Mouse (Mus musculus): ENCODE data around the gene Nectin3. TPM values are rescaled to one million over a fixed set of nuclear protein-coding genes. Genes with fewer than 3 reads are reported as not detected.
"Not testable (repeated sequence)": the region's sequence is repeated elsewhere in the genome, so short reads cannot be mapped to it uniquely, and the experiment has no call there.

The Nectin3 gene
- total RNA-seq, 1 experiment from 2014 or later: 2.9 TPM

DNA sequence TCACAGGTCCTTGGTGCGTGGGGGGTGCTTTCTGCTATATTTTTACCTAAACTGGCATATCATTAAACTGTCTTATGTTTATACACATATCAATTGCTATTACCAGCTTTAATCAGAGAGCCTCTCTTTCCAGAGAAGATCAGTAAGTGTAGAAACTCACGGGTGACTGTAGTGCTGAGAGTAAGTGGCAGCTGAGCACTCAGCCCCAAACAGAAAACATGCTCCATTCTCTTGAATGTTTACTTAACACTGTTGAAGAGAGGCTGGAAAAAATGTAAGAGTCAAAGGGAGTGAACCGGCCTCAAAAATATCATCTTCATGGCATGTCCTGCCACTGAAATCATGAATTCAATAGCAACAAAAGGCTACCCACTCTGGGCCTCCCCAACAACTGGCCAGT lies 21.0 kb downstream of the Nectin3 start:
- ATAC-seq (replicated peaks in 1 of 2; ENCODE audit: insufficient read depth in 1 of 2, low FRiP score in 2 of 2, low TSS enrichment in 1 of 2, low read depth in 1 of 2, poor library complexity in 2 of 2, severe bottlenecking in 2 of 2): no peak

GRCm38 (mm10) chr16:46451421-46451820 lies 46.9 kb downstream of the Nectin3 start:
- ATAC-seq (replicated peaks in 1 of 2; ENCODE audit: insufficient read depth in 1 of 2, low FRiP score in 2 of 2, low TSS enrichment in 1 of 2, low read depth in 1 of 2, poor library complexity in 2 of 2, severe bottlenecking in 2 of 2): no peak

GRCm38 (mm10) chr16:46449013-46449412 lies 49.3 kb downstream of the Nectin3 start:
- ATAC-seq (replicated peaks in 1 of 2; ENCODE audit: insufficient read depth in 1 of 2, low FRiP score in 2 of 2, low TSS enrichment in 1 of 2, low read depth in 1 of 2, poor library complexity in 2 of 2, severe bottlenecking in 2 of 2): no peak

- no peak for ATAC-seq (replicated peaks in 1 of 2; ENCODE audit: insufficient read depth in 1 of 2, low FRiP score in 2 of 2, low TSS enrichment in 1 of 2, low read depth in 1 of 2, poor library complexity in 2 of 2, severe bottlenecking in 2 of 2)
Observed at GRCm38 (mm10) chr16:46431317-46431716, 67.0 kb downstream of the Nectin3 start.

- no peak for ATAC-seq (replicated peaks in 1 of 2; ENCODE audit: insufficient read depth in 1 of 2, low FRiP score in 2 of 2, low TSS enrichment in 1 of 2, low read depth in 1 of 2, poor library complexity in 2 of 2, severe bottlenecking in 2 of 2)
Observed at GRCm38 (mm10) chr16:46416177-46416576, 82.1 kb downstream of the Nectin3 start.

DNA sequence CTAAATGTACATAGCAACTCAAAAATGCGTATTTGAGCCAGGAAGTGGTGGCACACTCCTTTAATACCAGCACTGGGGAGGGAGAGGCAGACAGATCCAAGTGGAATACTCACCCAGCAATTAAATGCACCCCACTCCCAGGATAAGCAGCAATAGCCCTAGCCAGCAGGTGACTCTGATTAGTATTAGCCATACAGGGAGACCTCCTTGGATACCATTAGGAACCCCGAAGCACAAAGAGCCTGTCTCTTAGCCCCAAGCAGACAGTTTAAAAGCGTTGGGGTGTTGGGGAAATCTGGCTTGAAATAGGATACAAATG lies 87.6 kb downstream of the Nectin3 start:
- no peak for ATAC-seq (replicated peaks in 1 of 2; ENCODE audit: insufficient read depth in 1 of 2, low FRiP score in 2 of 2, low TSS enrichment in 1 of 2, low read depth in 1 of 2, poor library complexity in 2 of 2, severe bottlenecking in 2 of 2)

- no peak for ATAC-seq (replicated peaks in 1 of 2; ENCODE audit: insufficient read depth in 1 of 2, low FRiP score in 2 of 2, low TSS enrichment in 1 of 2, low read depth in 1 of 2, poor library complexity in 2 of 2, severe bottlenecking in 2 of 2)
Observed at GRCm38 (mm10) chr16:46410053-46410738, 88.1 kb downstream of the Nectin3 start.

DNA sequence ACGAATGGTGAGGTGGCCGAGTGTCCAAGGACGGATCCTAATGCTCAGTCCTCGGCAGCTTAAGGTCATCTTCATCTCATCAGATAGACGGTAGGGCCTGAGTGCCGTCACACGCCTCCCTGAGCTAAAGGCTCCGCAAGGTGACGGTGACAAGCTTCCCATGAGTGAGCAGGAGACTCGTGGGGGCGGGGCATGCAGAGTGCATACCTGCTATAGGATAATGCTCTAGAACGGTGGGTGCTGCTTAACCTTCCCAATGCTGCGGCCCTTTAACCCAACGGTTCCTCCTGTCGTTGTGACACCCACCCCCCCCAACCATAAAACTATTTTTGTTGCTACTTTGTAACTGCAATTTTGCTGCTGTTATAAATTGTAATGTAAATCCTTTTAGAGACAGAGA lies 90.3 kb downstream of the Nectin3 start:
- ATAC-seq (replicated peaks in 1 of 2; ENCODE audit: insufficient read depth in 1 of 2, low FRiP score in 2 of 2, low TSS enrichment in 1 of 2, low read depth in 1 of 2, poor library complexity in 2 of 2, severe bottlenecking in 2 of 2): no peak

DNA sequence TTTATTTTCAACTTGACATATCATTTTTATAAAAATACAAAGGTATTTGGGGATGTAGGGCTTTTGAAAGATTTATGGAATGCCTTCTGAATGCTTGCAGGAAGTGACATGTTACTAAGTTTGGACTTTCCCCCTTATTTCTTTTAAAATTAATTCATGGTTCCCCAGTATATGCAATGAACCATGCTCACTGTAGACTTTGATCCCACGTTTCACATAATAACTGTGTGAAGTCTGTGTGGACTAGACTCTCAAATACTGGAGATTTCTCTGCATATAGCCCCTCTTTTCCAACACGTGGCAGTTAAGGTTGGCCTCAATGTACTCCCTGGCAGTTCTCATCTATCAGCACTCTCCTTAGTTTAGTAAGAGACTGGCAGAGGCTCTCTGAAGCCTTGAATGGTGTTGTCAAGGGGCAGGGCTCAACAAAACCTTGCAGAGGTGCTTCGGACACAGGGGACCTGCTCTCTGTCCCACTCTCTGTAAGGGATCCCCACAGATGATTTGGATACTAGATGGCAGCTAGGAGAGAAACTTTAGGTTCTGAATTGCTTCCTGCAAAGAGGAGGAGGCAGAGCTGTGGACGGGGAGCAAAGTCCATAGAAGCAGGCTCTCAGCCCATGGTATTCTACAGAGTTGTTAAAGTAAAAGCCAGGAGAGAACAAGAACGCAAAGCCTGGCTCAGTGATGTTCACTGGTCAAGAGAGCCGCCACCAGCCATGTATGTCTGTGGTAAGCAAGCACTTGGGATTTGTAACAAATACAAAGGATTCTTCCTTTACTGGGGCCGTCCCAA lies 91.3 kb downstream of the Nectin3 start:
- ATAC-seq (replicated peaks in 1 of 2; ENCODE audit: insufficient read depth in 1 of 2, low FRiP score in 2 of 2, low TSS enrichment in 1 of 2, low read depth in 1 of 2, poor library complexity in 2 of 2, severe bottlenecking in 2 of 2): no peak

DNA sequence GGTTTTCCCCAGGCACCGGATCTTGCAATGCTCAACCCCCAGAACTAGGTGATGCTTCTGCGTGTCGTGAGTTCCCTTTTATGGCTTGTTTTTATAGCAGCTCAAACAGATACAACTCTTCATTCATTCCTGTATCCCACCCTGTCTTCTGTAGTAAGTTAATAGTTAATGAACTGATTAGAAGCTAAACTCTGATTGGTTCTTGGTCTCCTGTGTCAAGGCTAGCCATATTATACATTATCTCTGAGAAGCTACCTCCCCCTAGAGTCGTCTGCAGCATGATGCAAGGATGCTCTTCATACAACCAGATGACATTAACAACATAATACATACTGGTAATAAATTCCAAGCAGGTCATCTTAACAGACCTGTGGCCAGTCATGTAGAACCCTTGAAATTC lies 100.4 kb downstream of the Nectin3 start:
- ATAC-seq (replicated peaks in 1 of 2; ENCODE audit: insufficient read depth in 1 of 2, low FRiP score in 2 of 2, low TSS enrichment in 1 of 2, low read depth in 1 of 2, poor library complexity in 2 of 2, severe bottlenecking in 2 of 2): no peak

DNA sequence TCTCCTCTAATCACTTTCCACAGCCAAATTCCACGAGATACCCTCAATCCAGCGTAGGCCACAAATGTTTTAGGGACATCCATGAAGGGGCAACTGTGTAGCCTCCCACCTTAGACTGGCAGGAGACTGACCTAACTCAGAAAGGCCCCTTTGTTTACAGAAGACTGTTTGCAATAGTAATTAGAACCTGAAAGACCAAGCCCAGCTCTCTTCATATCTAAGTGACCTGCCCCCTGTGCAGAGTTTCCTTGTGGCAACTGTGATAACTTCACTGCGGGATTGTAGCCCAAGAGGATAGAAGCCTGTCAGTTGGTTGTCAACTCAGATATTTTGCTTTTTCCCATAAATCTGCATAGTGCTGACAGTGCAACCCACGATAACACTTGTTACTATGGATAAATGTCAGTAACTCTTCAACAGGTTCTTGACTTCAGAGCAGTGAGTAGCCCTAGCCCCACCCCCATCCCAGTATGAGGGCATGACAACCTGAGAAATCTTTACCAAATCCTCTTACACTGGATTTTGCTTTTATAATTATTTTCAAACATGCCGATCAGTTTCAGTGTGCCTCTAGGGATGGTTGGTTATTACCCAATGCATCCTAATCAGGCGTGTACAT lies 108.8 kb downstream of the Nectin3 start:
- no peak for ATAC-seq (replicated peaks in 1 of 2; ENCODE audit: insufficient read depth in 1 of 2, low FRiP score in 2 of 2, low TSS enrichment in 1 of 2, low read depth in 1 of 2, poor library complexity in 2 of 2, severe bottlenecking in 2 of 2)

DNA sequence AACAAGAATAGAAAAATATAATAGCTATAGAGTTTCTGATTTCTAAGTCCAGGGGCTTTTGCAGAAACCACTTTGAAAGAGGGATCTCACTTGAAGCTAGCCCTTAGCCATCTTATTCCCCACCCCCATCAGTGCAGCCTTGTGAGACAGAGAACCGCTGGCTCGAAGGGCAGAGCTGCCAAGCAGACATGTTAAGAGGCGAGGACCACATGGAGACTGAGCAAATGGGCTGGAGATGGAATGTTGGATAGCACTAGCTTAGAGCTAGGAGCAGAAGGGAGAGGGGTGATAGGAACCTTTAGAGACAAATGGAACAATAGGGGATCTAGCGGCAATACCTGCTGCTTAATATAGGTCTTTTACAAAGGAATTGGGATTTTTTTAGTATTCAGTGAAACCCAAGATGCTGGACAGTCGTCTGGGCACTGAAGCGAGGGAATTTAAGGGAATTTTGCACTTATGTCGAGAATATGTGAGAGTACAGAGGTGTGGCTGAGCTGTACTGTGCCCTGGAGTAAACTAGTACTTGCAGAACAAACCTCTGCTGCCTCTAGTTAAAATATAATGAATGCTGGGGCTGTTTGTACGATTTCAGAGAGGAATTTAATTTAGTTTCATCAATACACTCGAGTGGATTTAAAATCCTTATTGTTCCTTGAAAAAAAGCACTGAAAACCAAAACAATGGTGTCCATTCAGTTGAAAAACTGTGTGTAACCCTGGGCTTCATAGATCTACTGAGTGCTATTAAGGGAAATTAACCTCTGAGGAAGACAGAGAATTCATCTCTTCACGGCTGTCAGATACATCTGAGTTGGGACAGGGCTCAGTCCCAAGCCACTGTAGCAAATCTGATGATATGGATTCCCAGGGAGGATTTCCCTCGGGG lies 109.6 kb downstream of the Nectin3 start:
- ATAC-seq (replicated peaks in 1 of 2; ENCODE audit: insufficient read depth in 1 of 2, low FRiP score in 2 of 2, low TSS enrichment in 1 of 2, low read depth in 1 of 2, poor library complexity in 2 of 2, severe bottlenecking in 2 of 2): no peak

GRCm38 (mm10) chr16:46384279-46384678 lies 114.0 kb downstream of the Nectin3 start:
- no peak for ATAC-seq (replicated peaks in 1 of 2; ENCODE audit: insufficient read depth in 1 of 2, low FRiP score in 2 of 2, low TSS enrichment in 1 of 2, low read depth in 1 of 2, poor library complexity in 2 of 2, severe bottlenecking in 2 of 2)

DNA sequence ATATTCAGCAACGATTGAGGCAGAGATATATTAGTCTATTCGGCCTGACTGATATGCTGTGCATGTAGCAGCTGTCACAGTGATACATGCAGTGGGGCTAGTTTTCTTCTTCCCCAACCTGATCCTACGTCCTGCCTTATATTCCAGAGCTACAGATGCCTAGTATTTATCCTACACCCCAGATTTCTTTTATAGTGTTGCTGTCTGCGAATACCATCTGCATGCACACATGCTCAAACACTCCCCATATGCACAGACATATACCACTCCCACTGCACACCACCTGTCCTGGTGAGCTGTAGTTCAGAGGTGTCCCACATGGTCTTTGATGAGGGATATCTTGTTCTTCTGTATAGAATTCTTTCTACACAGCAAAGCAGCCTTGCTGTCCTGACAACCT lies 115.0 kb downstream of the Nectin3 start:
- no peak for ATAC-seq (replicated peaks in 1 of 2; ENCODE audit: insufficient read depth in 1 of 2, low FRiP score in 2 of 2, low TSS enrichment in 1 of 2, low read depth in 1 of 2, poor library complexity in 2 of 2, severe bottlenecking in 2 of 2)

DNA sequence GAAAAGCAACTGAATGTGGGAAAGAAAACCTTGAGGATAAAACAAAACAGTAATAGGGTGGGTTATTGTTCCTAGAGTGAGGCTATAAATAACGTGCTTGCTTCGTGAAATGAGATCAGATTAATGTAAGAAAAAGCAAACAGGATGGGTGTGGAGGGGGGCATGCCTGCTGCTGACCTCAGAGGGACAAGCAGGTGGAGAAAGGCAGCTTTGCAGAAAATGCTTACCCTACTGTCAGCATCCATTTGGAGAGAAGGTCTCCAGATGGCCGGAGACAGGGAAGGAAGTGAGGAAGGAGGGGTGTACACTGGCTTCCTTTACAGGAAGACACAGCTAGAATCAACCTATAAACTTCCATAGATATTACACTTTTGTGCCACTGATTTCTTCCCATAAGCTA lies 121.8 kb downstream of the Nectin3 start:
- no peak for ATAC-seq (replicated peaks in 1 of 2; ENCODE audit: insufficient read depth in 1 of 2, low FRiP score in 2 of 2, low TSS enrichment in 1 of 2, low read depth in 1 of 2, poor library complexity in 2 of 2, severe bottlenecking in 2 of 2)

GRCm38 (mm10) chr16:46362022-46362421 lies 136.3 kb downstream of the Nectin3 start:
- no peak for ATAC-seq (replicated peaks in 1 of 2; ENCODE audit: insufficient read depth in 1 of 2, low FRiP score in 2 of 2, low TSS enrichment in 1 of 2, low read depth in 1 of 2, poor library complexity in 2 of 2, severe bottlenecking in 2 of 2)

DNA sequence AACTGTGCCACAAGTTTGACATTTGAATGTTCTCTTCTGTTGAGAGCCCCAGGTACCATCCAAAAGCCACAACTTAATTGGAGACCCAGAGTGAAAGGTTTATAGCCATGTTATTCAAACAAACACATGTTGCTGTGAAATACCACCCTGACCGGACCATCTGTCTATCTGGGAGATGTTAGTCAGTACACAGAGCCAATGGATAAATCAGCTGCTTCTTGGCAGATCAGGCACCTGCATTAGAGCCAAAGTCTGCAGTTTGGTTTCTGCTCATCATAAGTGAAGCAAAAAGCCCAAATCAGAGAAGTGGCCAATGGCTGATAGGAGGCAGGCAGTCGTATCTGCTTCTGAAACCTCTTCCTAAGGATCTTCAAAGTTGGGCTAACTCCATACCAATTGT lies 140.7 kb downstream of the Nectin3 start:
- ATAC-seq (replicated peaks in 1 of 2; ENCODE audit: insufficient read depth in 1 of 2, low FRiP score in 2 of 2, low TSS enrichment in 1 of 2, low read depth in 1 of 2, poor library complexity in 2 of 2, severe bottlenecking in 2 of 2): not testable (repeated sequence)

DNA sequence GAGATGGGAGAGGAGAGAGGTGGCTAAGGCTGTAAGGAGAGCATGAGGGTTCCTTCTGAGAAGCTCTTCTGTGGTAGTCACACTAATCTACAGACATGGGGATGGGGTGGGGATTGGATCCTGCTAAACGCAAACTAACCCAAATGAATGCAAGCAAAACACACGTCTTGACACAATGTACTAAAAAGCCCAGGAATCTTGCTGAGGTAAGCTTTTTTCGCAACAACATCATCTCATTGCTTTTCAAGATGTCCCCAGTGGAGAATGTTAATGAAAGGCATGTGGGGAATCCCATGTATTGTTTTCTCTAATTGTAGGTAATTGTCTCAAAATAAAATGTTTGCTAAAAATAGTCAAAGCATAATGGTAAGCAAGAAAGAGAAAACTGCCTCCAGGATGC lies 141.7 kb downstream of the Nectin3 start:
- ATAC-seq (replicated peaks in 1 of 2; ENCODE audit: insufficient read depth in 1 of 2, low FRiP score in 2 of 2, low TSS enrichment in 1 of 2, low read depth in 1 of 2, poor library complexity in 2 of 2, severe bottlenecking in 2 of 2): no peak
